Mouse (Mus musculus): Measurements from ENCODE around the gene Epb41l4b. TPM values are rescaled to one million over a fixed set of nuclear protein-coding genes. Genes with fewer than 3 reads are reported as not detected.

Gene Epb41l4b
- polyA plus RNA-seq, 1 experiment from 2014 or later = 1.7 TPM

DNA sequence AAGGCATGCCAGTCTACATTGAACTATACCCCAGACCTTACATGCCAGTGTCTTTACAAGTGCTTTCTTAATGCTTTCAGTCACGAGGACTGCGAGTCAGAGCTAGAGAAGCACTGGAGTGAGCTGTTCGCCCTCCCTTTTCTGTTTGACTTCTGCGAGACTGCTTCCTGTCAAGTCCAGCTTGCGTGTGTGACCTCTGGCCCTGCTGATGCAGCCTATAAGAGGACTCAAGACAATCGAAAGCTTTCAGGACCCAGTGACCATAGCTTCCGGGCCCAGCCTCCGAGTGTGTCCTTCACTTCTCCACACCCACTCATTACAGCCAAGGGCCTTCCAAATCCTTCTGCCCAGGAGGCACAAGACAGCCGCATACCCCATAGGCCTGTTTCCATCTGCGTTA lies 32.1 kb upstream of the Epb41l4b start:
- H3K27me3 ChIP-seq (ENCODE audit: control insufficient read depth, insufficient read depth, low read length) = no peaks in the 10 kb centered on the region
- no peak overlapping the region for H3K9ac ChIP-seq (ENCODE audit: low read depth, low read length)
- H3K4me3 ChIP-seq (ENCODE audit: low read depth, low read length) = no peak overlapping the region
- no peaks in the 10 kb centered on the region for H3K4me1 ChIP-seq (replicated peaks; ENCODE audit: control insufficient read depth, insufficient read depth, low read length)
- no peaks in the 10 kb centered on the region for H3K36me3 ChIP-seq (ENCODE audit: control insufficient read depth, insufficient read depth, low read length)
- whole genome bisulfite sequencing = 59% methylated on average over 10 of the region's 10 CpGs
- no peak overlapping the region for H3K4me2 ChIP-seq (replicated peaks; ENCODE audit: low read depth, low read length)
- DNase-seq (ENCODE audit: low spot score) (no peak), ATAC-seq (ENCODE audit: low FRiP score) (no peak)
- H3K9me3 ChIP-seq (ENCODE audit: control insufficient read depth, low read length) = no peaks in the 10 kb centered on the region
- no peak overlapping the region for H3K27ac ChIP-seq (ENCODE audit: low read depth, low read length)

DNA sequence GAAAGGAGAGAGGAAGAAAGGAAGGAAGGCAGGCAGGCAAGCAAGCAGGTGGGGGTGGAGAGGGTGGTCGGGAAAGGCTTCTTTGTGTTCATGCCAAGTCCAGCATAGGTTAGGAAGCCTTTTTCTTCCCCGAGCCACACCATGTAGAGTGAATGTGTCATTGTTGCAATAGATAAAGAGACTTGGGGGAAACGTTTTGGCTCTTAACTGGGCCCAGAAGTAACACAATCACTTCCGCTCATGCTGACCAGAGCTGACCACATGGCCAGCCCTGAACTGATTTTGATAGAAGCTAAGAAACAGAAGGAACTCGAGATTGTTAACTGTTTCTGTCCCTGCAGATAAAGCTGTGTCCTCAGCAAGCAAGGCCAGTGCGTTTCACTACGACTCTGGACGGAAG lies 29.6 kb upstream of the Epb41l4b start:
- Histone ChIP-seq H3K27me3 (ENCODE audit: control insufficient read depth, insufficient read depth, low read length) (no peaks in the 10 kb centered on the region), H3K4me3 (ENCODE audit: low read depth, low read length) (no peak overlapping the region), H3K27ac (ENCODE audit: low read depth, low read length) (no peak overlapping the region), H3K9me3 (ENCODE audit: control insufficient read depth, low read length) (no peaks in the 10 kb centered on the region), H3K36me3 (ENCODE audit: control insufficient read depth, insufficient read depth, low read length) (no peaks in the 10 kb centered on the region), H3K9ac (ENCODE audit: low read depth, low read length) (no peak overlapping the region), H3K4me2 (replicated peaks; ENCODE audit: low read depth, low read length) (no peak overlapping the region), H3K4me1 (replicated peaks; ENCODE audit: control insufficient read depth, insufficient read depth, low read length) (no peaks in the 10 kb centered on the region)
- DNase-seq (ENCODE audit: low spot score) (no peak), ATAC-seq (ENCODE audit: low FRiP score) (no peak)
- WGBS = 64% methylated on average over 8 of the region's 8 CpGs

DNA sequence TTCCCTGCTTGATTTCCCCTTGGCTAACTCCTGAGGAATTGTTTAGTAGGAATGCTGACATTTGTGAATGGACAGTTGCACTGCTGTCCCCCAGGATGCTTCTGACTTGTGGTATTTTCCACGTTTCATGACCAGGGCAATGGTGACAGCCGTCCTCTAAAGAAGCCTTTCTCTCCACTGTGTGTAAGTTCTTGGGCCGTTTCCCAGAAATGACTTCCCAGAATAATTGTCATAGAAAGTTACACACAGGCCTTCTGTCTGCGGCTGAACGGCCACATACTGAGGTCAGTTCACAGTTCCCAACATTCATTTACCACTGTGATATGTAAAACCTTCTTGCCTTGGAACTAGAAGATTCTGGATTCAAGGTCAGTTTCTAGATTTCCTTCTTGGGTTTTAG lies 28.6 kb upstream of the Epb41l4b start:
- Histone ChIP-seq H3K9me3 (ENCODE audit: control insufficient read depth, low read length) (no peaks in the 10 kb centered on the region), H3K27ac (ENCODE audit: low read depth, low read length) (no peak overlapping the region), H3K27me3 (ENCODE audit: control insufficient read depth, insufficient read depth, low read length) (no peaks in the 10 kb centered on the region), H3K4me1 (replicated peaks; ENCODE audit: control insufficient read depth, insufficient read depth, low read length) (no peaks in the 10 kb centered on the region), H3K4me2 (replicated peaks; ENCODE audit: low read depth, low read length) (no peak overlapping the region), H3K4me3 (ENCODE audit: low read depth, low read length) (no peak overlapping the region), H3K36me3 (ENCODE audit: control insufficient read depth, insufficient read depth, low read length) (no peaks in the 10 kb centered on the region), H3K9ac (ENCODE audit: low read depth, low read length) (no peak overlapping the region)
- WGBS = 77% methylated on average over 5 of the region's 5 CpGs
- DNase-seq (ENCODE audit: low spot score) (no peak), ATAC-seq (ENCODE audit: low FRiP score) (no peak)

DNA sequence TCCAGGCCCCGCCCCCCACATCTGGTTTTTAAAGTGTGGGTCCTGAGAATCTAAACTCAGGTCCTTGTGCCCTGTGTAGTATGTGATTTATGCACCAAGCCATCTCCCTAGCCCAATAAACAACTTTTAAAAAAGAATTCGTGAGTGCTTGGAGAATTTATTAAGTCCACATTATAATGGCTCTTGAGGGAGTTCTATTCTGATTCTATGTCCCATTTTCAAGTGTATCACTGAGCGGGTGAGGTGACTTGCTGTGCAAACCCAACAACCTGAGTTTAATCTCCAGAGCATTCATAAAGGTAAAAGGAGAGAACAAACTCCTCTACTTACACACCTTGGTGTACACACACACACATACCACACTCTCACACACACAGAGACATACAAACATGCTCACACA lies 25.4 kb upstream of the Epb41l4b start:
- H3K4me2 ChIP-seq (replicated peaks; ENCODE audit: low read depth, low read length) = no peak overlapping the region
- H3K4me1 ChIP-seq (replicated peaks; ENCODE audit: control insufficient read depth, insufficient read depth, low read length) = no peaks in the 10 kb centered on the region
- WGBS = 84% methylated on average over 3 of the region's 3 CpGs
- no peaks in the 10 kb centered on the region for H3K9me3 ChIP-seq (ENCODE audit: control insufficient read depth, low read length)
- H3K9ac ChIP-seq (ENCODE audit: low read depth, low read length) = no peak overlapping the region
- H3K27me3 ChIP-seq (ENCODE audit: control insufficient read depth, insufficient read depth, low read length) = no peaks in the 10 kb centered on the region
- no peak overlapping the region for H3K4me3 ChIP-seq (ENCODE audit: low read depth, low read length)
- DNase-seq (ENCODE audit: low spot score) = no peak
- no peak for ATAC-seq (ENCODE audit: low FRiP score)
- no peak overlapping the region for H3K27ac ChIP-seq (ENCODE audit: low read depth, low read length)
- no peaks in the 10 kb centered on the region for H3K36me3 ChIP-seq (ENCODE audit: control insufficient read depth, insufficient read depth, low read length)

DNA sequence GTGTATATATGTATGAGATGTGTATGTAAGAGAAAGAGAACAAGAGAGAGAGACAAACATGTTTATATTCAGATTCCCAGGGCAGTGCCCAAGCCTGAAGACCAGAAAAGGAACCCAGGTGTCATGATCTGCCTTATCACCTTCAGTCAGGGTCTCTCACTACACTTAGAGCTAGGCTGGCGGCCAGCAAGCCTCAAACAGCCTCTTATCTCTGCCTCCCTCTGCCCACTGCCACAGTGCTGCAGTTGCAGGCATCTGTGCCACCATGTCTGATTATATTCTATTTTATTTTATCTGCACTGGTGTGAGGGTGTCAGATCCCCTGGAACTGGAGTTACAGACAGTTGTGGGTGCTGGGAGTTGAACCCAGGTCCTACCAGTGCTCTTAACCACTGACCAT lies 25.0 kb upstream of the Epb41l4b start:
- H3K4me1 ChIP-seq (replicated peaks; ENCODE audit: control insufficient read depth, insufficient read depth, low read length) = no peaks in the 10 kb centered on the region
- no peak overlapping the region for H3K9ac ChIP-seq (ENCODE audit: low read depth, low read length)
- WGBS = 93% methylated on average over 1 of the region's 1 CpGs
- no peak overlapping the region for H3K4me3 ChIP-seq (ENCODE audit: low read depth, low read length)
- no peaks in the 10 kb centered on the region for H3K36me3 ChIP-seq (ENCODE audit: control insufficient read depth, insufficient read depth, low read length)
- H3K27ac ChIP-seq (ENCODE audit: low read depth, low read length) = no peak overlapping the region
- H3K4me2 ChIP-seq (replicated peaks; ENCODE audit: low read depth, low read length) = no peak overlapping the region
- no peak for DNase-seq (ENCODE audit: low spot score)
- no peaks in the 10 kb centered on the region for H3K9me3 ChIP-seq (ENCODE audit: control insufficient read depth, low read length)
- H3K27me3 ChIP-seq (ENCODE audit: control insufficient read depth, insufficient read depth, low read length) = no peaks in the 10 kb centered on the region
- ATAC-seq (ENCODE audit: low FRiP score) = no peak

DNA sequence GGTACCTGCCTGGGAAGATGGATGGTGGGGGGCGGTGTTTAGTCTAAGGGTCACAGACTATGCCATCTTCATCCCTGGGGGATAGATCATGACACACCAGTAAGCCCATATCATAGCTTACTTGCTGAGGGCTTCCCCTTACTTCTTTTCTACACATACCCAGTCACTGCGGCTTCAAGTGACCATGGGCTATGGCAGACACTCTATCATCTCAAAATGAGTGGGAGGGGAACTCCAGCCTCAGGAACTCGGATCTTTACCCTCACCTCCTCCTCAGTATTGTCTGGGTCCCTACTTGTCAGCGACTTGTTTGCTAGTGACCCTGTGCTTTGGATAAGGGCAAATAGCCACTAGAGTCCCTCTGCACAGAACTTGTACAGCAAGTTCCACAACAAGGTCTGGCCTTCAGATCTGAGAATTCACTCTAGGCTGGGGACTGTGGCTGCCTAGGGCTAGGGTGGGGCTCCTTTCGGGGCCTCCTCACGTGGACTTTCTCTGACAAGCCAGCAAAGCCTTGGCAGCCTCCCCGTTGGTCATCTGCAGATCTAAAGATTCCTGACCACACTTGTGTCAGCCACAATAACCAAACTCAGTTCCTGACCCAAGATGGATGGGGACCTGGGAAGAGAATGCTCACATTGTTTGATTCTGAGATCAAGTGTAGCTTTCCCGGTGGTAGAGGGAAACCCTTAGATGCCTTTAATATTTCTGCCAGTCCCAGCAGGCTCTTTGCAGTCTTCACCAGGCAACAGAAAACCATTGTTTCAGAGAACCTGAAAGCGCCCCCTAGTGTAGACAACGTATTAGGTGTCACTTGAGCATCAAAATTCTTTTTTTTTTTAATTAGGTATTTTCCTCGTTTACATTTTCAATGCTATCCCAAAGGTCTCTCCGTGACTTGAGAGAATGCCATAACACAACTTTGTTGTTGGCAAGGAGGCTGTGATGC lies 24.0 kb upstream of the Epb41l4b start:
- DNase-seq (ENCODE audit: low spot score) = no peak
- no peak for ATAC-seq (ENCODE audit: low FRiP score)

DNA sequence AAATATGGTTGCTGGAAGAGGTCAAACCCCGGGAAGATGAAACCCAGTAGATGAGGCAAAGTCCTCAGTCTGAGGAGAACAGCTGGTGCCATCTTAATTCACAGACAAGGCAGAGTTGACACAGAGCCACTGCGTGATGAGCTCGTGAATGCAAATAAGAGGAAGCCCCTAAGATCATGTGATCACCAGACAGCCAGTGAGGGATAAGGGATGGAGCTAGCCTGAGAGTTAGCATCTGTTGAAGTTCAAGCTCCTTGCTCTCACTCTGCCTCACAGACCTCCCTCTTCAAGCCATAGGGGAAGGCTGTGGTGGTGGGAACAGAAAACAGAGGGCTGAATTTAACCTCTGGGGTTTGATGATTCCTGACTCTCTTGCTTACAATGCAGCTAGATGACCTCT lies 22.4 kb upstream of the Epb41l4b start:
- H3K4me3 ChIP-seq (ENCODE audit: low read depth, low read length) = no peak overlapping the region
- ATAC-seq (ENCODE audit: low FRiP score) = peak; percentile 40; the same call in 1 of the 2 replicates
- no peak for DNase-seq (ENCODE audit: low spot score)
- H3K9me3 ChIP-seq (ENCODE audit: control insufficient read depth, low read length) = no peaks in the 10 kb centered on the region
- WGBS = 52% methylated on average over 3 of the region's 3 CpGs
- H3K4me2 ChIP-seq (replicated peaks; ENCODE audit: low read depth, low read length) = no peak overlapping the region
- H3K9ac ChIP-seq (ENCODE audit: low read depth, low read length) = no peak overlapping the region
- no peak overlapping the region for H3K27ac ChIP-seq (ENCODE audit: low read depth, low read length)
- H3K4me1 ChIP-seq (replicated peaks; ENCODE audit: control insufficient read depth, insufficient read depth, low read length) = no peaks in the 10 kb centered on the region
- H3K27me3 ChIP-seq (ENCODE audit: control insufficient read depth, insufficient read depth, low read length) = no peaks in the 10 kb centered on the region
- H3K36me3 ChIP-seq (ENCODE audit: control insufficient read depth, insufficient read depth, low read length) = no peaks in the 10 kb centered on the region

More for the DNA sequence above, 24.0 kb upstream of the Epb41l4b start:
- Histone ChIP-seq H3K4me1 (replicated peaks; ENCODE audit: control insufficient read depth, insufficient read depth, low read length) (no peaks in the 10 kb centered on the region), H3K4me2 (replicated peaks; ENCODE audit: low read depth, low read length) (no peak overlapping the region), H3K9me3 (ENCODE audit: control insufficient read depth, low read length) (no peaks in the 10 kb centered on the region), H3K27ac (ENCODE audit: low read depth, low read length) (0 out of 2 replicates have a peak overlapping the region, but pooled peaks have one; percentile 24), H3K4me3 (ENCODE audit: low read depth, low read length) (no peak overlapping the region), H3K36me3 (ENCODE audit: control insufficient read depth, insufficient read depth, low read length) (no peaks in the 10 kb centered on the region), H3K27me3 (ENCODE audit: control insufficient read depth, insufficient read depth, low read length) (no peaks in the 10 kb centered on the region), H3K9ac (ENCODE audit: low read depth, low read length) (no peak overlapping the region)
- WGBS = 56% methylated on average over 12 of the region's 12 CpGs

DNA sequence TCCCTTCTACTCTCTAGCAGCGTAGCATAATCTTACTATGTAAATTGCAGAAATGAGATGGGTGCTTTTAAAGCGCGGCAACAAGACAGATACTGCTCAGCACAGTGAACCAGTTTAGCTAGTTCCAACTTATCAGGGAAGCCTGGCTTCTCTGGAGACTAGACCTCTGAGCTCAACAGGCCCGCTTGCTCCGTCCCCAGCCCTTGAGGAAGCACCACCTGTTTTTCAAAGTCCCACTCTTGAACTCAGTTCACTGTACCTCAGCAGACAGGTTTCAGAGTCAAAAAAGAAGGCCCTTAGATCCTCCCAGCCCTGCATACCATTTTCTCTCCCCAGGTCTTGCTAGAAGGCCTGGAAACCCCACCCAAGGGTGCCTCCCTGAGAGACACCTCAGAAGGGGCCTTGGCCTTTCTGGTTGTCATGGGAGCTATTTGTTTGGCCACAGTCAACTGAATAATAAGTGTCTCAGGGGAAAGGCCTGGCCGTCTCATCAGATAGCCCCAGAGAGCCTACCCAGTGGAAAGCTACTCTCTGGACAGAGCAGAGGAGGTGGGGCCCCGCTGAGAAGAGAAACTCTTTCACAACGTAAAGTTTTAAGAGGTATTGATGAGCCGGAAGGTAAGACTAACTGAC lies 21.5 kb upstream of the Epb41l4b start:
- 91% methylated on average over 9 of the region's 9 CpGs for WGBS
- H3K4me3 ChIP-seq (ENCODE audit: low read depth, low read length) = no peak overlapping the region
- no peak overlapping the region for H3K4me2 ChIP-seq (replicated peaks; ENCODE audit: low read depth, low read length)
- no peaks in the 10 kb centered on the region for H3K36me3 ChIP-seq (ENCODE audit: control insufficient read depth, insufficient read depth, low read length)
- H3K9me3 ChIP-seq (ENCODE audit: control insufficient read depth, low read length) = no peaks in the 10 kb centered on the region
- no peaks in the 10 kb centered on the region for H3K4me1 ChIP-seq (replicated peaks; ENCODE audit: control insufficient read depth, insufficient read depth, low read length)
- no peak for DNase-seq (ENCODE audit: low spot score)
- H3K27ac ChIP-seq (ENCODE audit: low read depth, low read length) = no peak overlapping the region
- no peak for ATAC-seq (ENCODE audit: low FRiP score)
- H3K27me3 ChIP-seq (ENCODE audit: control insufficient read depth, insufficient read depth, low read length) = no peaks in the 10 kb centered on the region
- H3K9ac ChIP-seq (ENCODE audit: low read depth, low read length) = no peak overlapping the region

Data from hindbrain, embryonic 11.5 days (tissue).